Mouse (Mus musculus) subcutaneous adipose tissue, adult 2 months (tissue): ENCODE measurements around the gene Itih4. TPM values are rescaled to one million over a fixed set of nuclear protein-coding genes. Genes with fewer than 3 reads are reported as not detected.

ENCODE experiments used
- polyA plus RNA-seq: library from polyadenylated mRNA; depleted of rRNA; stranded (reverse); fragments of >200 nt; gene quantifications from 2 replicates; pipeline ENCODE4 v1.2.3, GENCODE M21; 2012; ENCODE audit warnings: low replicate concordance; rRNA removed

The Itih4 gene
- polyA plus RNA-seq, result 3.2 and 4.9 TPM in 2 replicates

DNA sequence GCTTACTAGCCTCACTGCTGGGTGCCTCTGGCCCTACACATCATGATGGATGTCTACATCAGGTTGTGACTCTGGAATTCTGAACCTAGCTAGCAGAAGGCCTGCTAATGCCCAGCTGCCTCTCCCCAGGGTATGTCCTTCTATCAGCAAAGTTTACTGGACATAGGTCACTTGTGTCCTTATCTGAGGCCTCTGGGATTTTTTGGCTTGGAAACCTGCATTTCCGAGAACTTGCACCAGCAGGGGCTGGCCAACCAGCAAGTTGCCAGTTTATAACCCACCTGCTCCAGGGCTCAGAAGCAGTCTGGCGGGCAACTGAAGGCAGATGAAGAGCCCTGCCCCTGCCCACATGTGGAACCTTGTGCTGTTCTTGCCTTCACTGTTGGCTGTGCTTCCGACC lies at the start of gene Itih4:
Itih4 (plus strand) TSS at position 273 of the 400 bp plus-strand sequence.

DNA sequence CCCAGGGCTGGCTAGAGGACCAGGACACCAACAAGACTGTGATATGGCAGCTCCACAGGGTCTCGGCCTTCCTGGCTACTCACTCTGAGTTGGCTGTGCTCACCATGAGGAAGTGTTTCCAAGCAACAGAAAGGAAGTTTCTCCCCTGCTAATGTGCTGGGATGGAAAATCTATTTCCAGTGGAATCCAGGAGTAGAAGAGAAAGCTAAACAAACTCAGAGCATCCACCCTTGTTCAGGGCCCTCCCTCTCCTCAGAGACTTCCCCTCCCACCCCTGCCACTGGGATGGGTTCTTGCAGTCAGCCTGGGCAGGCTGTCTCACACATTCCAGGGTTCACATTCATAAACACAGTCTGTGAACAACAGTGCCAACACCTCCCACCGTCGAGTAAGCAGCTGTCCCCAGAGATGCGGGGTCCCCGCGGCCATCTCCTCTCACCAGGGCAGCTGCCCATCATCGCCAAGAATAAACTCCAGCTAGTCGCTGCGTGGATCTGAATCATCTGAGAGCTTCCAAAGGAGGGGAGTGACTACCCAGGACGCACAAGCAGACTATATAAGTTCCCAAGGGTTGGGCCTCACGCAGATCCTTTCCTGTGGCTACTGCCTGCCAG lies 7.2 kb upstream of the Itih4 start, which contains the start of gene Mustn1:
Mustn1 (plus strand) TSS at position 243 of the 614 bp plus-strand sequence.

DNA sequence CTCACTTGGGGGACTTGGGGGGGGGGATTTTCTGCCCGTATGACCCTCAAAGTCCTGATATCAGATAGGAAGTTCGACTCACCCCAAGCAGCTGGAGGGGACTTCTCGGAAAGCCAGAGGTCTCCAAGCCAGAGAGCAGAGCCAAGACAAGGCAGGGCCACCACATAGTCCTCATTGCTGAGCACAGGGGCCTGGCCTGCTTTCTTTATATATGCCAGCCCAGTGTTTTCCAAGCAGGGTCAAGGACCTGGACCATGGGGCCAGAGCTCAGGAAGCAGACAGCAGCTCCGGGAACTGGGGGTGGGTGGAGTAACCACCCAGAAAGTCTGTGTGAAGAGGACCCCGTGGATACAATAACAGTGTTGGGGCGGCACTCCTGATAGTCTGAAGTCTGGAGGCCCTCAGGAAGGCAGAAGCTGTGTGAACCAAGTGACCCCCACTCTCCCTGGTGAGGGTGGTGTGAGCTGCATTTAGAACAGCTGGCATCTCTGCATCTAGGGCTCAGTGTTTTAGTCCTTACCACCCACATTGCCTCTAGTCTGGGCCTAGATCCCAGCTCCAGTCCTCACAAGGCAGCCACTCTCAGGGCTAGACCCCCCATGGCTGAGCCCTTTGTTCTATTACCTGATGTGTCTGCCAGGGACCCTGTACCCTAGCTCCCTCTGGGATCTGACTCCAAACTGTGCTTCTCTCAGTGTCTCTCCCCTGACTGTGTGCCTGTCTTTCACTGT lies 37.3 kb downstream of the Itih4 start, which contains the start of gene Itih3:
Itih3 (minus strand) TSS at position 386 of the 731 bp plus-strand sequence.

DNA sequence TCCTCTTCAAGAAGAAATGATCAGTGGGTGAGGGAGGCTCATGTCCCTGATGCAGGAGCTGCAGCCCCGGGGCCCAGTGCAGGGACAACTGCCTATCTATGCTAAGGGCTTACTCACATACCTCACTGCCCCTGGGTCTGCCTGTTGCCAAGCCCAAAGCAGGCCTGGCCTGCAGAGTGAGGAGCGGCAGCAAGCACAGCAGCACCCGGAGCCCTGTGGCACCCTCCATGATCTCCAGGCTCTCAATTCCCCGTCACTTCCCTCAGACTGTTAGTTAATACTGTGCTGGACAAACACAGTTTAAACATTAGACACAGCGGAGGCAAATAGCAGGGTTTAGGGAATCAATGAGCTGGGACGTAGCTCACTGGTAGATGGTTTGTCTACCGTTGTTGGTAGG lies 56.8 kb downstream of the Itih4 start, which contains the start of gene Itih1:
Itih1 (minus strand) TSS at position 252 of the 400 bp plus-strand sequence.

DNA sequence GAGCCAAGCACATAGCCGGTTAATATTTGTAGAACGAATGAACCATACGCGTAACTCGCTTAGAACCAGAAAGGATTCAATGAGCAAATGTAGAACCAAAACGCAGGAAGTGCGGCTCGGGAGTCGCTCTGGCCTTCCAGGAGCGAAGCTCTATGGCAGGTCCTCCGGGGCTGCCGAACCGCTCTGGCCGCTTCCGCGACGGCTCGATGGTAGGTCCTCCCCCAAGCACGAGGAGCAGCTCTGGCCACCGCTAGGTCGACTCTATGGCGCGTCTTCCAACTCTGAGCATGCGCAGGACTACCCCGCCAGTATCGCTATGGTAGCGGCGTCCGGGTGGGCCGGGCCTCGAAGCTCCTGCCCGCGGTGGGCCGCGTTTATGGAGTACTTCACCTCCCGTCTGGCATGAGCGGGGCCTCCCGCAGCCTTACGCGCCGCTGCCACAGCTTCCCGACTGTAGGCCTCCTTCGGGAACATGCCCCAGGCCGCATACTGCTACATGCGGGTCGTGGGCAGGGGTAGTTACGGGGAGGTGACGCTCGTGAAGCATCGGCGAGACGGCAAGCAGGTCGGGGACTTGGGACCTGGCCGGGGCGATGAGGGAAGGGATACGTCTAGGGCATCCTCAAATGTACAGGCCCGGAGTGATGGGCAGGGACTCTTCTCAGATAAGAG lies 65.0 kb downstream of the Itih4 start, which contains the start of gene Nek4:
Nek4 (plus strand) TSS at position 224 of the 672 bp plus-strand sequence.

Other genes starting within 250 kb of the Itih4 start
- 29.2 and 30.9 TPM in 2 replicates for gene Rft1, start 232.1 kb upstream of the Itih4 start, polyA plus RNA-seq
- gene Sfmbt1, start 171.6 kb upstream of the Itih4 start, polyA plus RNA-seq, result 2.0 and 4.2 TPM in 2 replicates
- 32.3 and 40.5 TPM in 2 replicates for gene Tmem110, start 60.9 kb upstream of the Itih4 start, polyA plus RNA-seq
- 27.6 and 60.8 TPM in 2 replicates for gene Mustn1, start 7.3 kb upstream of the Itih4 start, polyA plus RNA-seq
- gene Itih3, start 37.3 kb downstream of the Itih4 start, polyA plus RNA-seq, result 0.43 and 1.0 TPM in 2 replicates
- 0.17 and 0.46 TPM in 2 replicates for gene Itih1, start 56.8 kb downstream of the Itih4 start, polyA plus RNA-seq
- gene Nek4, start 64.9 kb downstream of the Itih4 start, polyA plus RNA-seq, result 3.1 and 5.7 TPM in 2 replicates
- 32.5 and 46.0 TPM in 2 replicates for gene Glt8d1, start 114.9 kb downstream of the Itih4 start, polyA plus RNA-seq
- 208 and 223 TPM in 2 replicates for gene Spcs1, start 115.2 kb downstream of the Itih4 start, polyA plus RNA-seq
- gene Pbrm1, start 132.7 kb downstream of the Itih4 start, polyA plus RNA-seq, result 10.7 and 21.0 TPM in 2 replicates
- 16.2 and 42.3 TPM in 2 replicates for gene Gnl3, start 132.7 kb downstream of the Itih4 start, polyA plus RNA-seq
- gene Smim4, start 242.5 kb downstream of the Itih4 start, polyA plus RNA-seq, result 24.2 and 50.4 TPM in 2 replicates
- gene Nt5dc2, start 244.6 kb downstream of the Itih4 start, polyA plus RNA-seq, result 27.5 and 77.3 TPM in 2 replicates